Mouse (Mus musculus) testis, postnatal 10 days (tissue): ENCODE results near the gene Lmx1a.

ENCODE experiments used
- DNase-seq: peaks from one replicate; pipeline ENCODE4 v3.0.0; 2021; ENCODE audit warnings: low spot score

Lmx1a gene

GRCm38 (mm10) chr1:167878354-167878753, 189.3 kb downstream of the Lmx1a start:
- no peak for DNase-seq

GRCm38 (mm10) chr1:167885776-167886175, 196.7 kb downstream of the Lmx1a start:
- no peak for DNase-seq

DNA sequence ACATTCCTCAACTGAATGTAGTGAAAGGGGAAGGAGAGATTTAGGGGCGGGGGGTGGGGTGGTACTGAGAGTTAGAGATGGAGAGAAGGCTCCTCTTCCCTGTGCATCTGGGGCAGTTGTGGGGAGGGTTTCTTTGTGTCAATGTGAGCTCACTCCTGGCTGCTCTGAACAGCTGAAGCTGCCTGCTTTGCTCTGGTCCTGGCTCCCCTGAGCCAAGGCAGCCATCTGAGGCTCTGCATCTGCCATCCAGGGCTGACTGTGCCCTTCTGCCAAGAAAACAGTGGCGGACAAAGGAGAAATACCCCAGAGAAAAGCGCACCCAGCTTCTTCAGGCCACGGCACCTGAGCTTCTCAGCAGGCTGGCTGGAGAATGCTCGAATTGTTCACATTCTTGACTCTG, 199.1 kb downstream of the Lmx1a start:
- DNase-seq = no peak

- DNase-seq = no peak
Measured at GRCm38 (mm10) chr1:167888816-167889215, 199.8 kb downstream of the Lmx1a start.

- no peak for DNase-seq
Measured at GRCm38 (mm10) chr1:167896234-167896633, 207.2 kb downstream of the Lmx1a start.
